ENCODE assay signal across 24 mouse cellular contexts in genomic region chr8:115005021-115005420, GRCm38 (mm10).
A peak's percentile ranks its signal among the peaks of the same experiment; 100 is the strongest.
DNase-seq lines count a peak whose midpoint lies in the region; ATAC-seq and TF ChIP-seq lines count a peak whose summit lies in the region.
"Had no signal": no experiment of that assay in that cellular context is flagged by ENCODE, and none has a peak within 500 bp of the region (broad histone marks: within the 10 kb centered on the region; RNA-seq: fewer than 3 reads in every experiment).

No protein-coding gene starts in this region.

- H3K4me3 ChIP-seq in lung, embryonic 15.5 days, result no peak overlapping the region
- no peak overlapping the region for H3K4me3 ChIP-seq in lung, postnatal 0 days (ENCODE audit: low read depth, low read length)
- no peak overlapping the region for H3K4me3 ChIP-seq in intestine, embryonic 16.5 days (ENCODE audit: low read length)
- H3K4me3 ChIP-seq in hindbrain, embryonic 10.5 days, result no peak overlapping the region
- H3K4me3 ChIP-seq: embryonic facial prominence, embryonic 15.5 days; erythroblast, embryonic 14.5 days; forebrain, embryonic 10.5 days; forebrain, embryonic 15.5 days; heart, embryonic 13.5 days; hindbrain, embryonic 12.5 days had no signal

- H3K9me3 ChIP-seq in lung, embryonic 15.5 days, result no peaks in the 10 kb centered on the region
- H3K9me3 ChIP-seq in lung, postnatal 0 days (ENCODE audit: low read length), result no peaks in the 10 kb centered on the region
- no peaks in the 10 kb centered on the region for H3K9me3 ChIP-seq in intestine, embryonic 16.5 days (ENCODE audit: control insufficient read depth, low read length)
- no peaks in the 10 kb centered on the region for H3K9me3 ChIP-seq in hindbrain, embryonic 10.5 days
- H3K9me3 ChIP-seq: embryonic facial prominence, embryonic 15.5 days; forebrain, embryonic 10.5 days; forebrain, embryonic 15.5 days; hindbrain, embryonic 12.5 days had no signal

- no peaks in the 10 kb centered on the region for H3K36me3 ChIP-seq in lung, embryonic 15.5 days
- no peaks in the 10 kb centered on the region for H3K36me3 ChIP-seq in lung, postnatal 0 days (ENCODE audit: insufficient read depth, low read length)
- no peaks in the 10 kb centered on the region for H3K36me3 ChIP-seq in intestine, embryonic 16.5 days (ENCODE audit: control insufficient read depth, insufficient read depth, low read length)
- no peaks in the 10 kb centered on the region for H3K36me3 ChIP-seq in hindbrain, embryonic 10.5 days
- H3K36me3 ChIP-seq: embryonic facial prominence, embryonic 15.5 days; forebrain, embryonic 10.5 days; forebrain, embryonic 15.5 days; heart, embryonic 13.5 days; hindbrain, embryonic 12.5 days had no signal

- WGBS in lung, embryonic 15.5 days, result 47% methylated on average over 3 of the region's 3 CpGs
- WGBS in lung, postnatal 0 days, result 65% methylated on average over 3 of the region's 3 CpGs
- WGBS in intestine, embryonic 16.5 days, result 79% methylated on average over 3 of the region's 3 CpGs
- WGBS in hindbrain, embryonic 10.5 days, result 87% methylated on average over 3 of the region's 3 CpGs

- no peak for TF ChIP-seq CTCF in lung, postnatal 0 days (IDR thresholded peaks at IDR 0.05)

- H3K27me3 ChIP-seq in lung, embryonic 15.5 days, result no peaks in the 10 kb centered on the region
- no peaks in the 10 kb centered on the region for H3K27me3 ChIP-seq in lung, postnatal 0 days (replicated peaks; ENCODE audit: insufficient read depth, low read length)
- H3K27me3 ChIP-seq in intestine, embryonic 16.5 days (replicated peaks; ENCODE audit: control insufficient read depth, insufficient read depth, low read length), result no peaks in the 10 kb centered on the region
- H3K27me3 ChIP-seq in hindbrain, embryonic 10.5 days (ENCODE audit: insufficient read depth, poor library complexity, severe bottlenecking), result peaks cover 27% of the 10 kb centered on the region; the same call in 1 of the 2 replicates
- H3K27me3 ChIP-seq: embryonic facial prominence, embryonic 15.5 days; heart, embryonic 13.5 days; Patski had no signal

- peak; percentile 67 for DNase-seq in adrenal gland, adult 2 months
- no peak for DNase-seq in adrenal gland, postnatal 4 days (ENCODE audit: low spot score in 2 of 2)
- DNase-seq in lung, postnatal 0 days (ENCODE audit: low spot score), result no peak
- peak; percentile 12 for DNase-seq in Muller cell, postnatal 12 days (ENCODE audit: inconsistent ontology term)
- DNase-seq in adrenal gland, postnatal 14 days, result peak; percentile 44
- no peak for DNase-seq in hindbrain, embryonic 10.5 days (ENCODE audit: low spot score)
- DNase-seq: cerebellum, adult 18-20 months; cerebellum, adult 9-11 months; embryo, embryonic 11 days; gastrocnemius, postnatal 36 days; heart, adult 11 months; heart, postnatal 36 days had no signal

- no peak overlapping the region for H3K4me2 ChIP-seq in lung, embryonic 15.5 days
- H3K4me2 ChIP-seq in lung, postnatal 0 days (replicated peaks; ENCODE audit: low read depth, low read length), result no peak overlapping the region
- no peak overlapping the region for H3K4me2 ChIP-seq in intestine, embryonic 16.5 days (ENCODE audit: low read depth, low read length)
- H3K4me2 ChIP-seq: embryonic facial prominence, embryonic 15.5 days; forebrain, embryonic 15.5 days; heart, embryonic 13.5 days; hindbrain, embryonic 12.5 days had no signal

- no peak overlapping the region for H3K9ac ChIP-seq in lung, embryonic 15.5 days
- no peak overlapping the region for H3K9ac ChIP-seq in lung, postnatal 0 days (replicated peaks; ENCODE audit: low read depth)
- H3K9ac ChIP-seq in intestine, embryonic 16.5 days (ENCODE audit: low read depth, low read length), result no peak overlapping the region
- H3K9ac ChIP-seq: embryonic facial prominence, embryonic 15.5 days; forebrain, embryonic 15.5 days; heart, embryonic 13.5 days; hindbrain, embryonic 12.5 days had no signal

- H3K4me1 ChIP-seq in lung, embryonic 15.5 days, result peaks cover 38% of the 10 kb centered on the region
- peaks cover 12% of the 10 kb centered on the region; the same call in 1 of the 2 replicates for H3K4me1 ChIP-seq in lung, postnatal 0 days (ENCODE audit: insufficient read depth, low read depth, low read length)
- peaks cover 9% of the 10 kb centered on the region for H3K4me1 ChIP-seq in intestine, embryonic 16.5 days (ENCODE audit: control insufficient read depth, insufficient read depth, low read length)
- peaks cover 34% of the 10 kb centered on the region for H3K4me1 ChIP-seq in hindbrain, embryonic 10.5 days (replicated peaks)

- peak overlapping the region; percentile 45; the same call in 1 of the 2 replicates for H3K27ac ChIP-seq in lung, embryonic 15.5 days
- no peak overlapping the region for H3K27ac ChIP-seq in lung, postnatal 0 days (ENCODE audit: low read length)
- no peak overlapping the region for H3K27ac ChIP-seq in intestine, embryonic 16.5 days (ENCODE audit: low read length)
- H3K27ac ChIP-seq in hindbrain, embryonic 10.5 days, result no peak overlapping the region
- H3K27ac ChIP-seq: embryonic facial prominence, embryonic 15.5 days; forebrain, embryonic 15.5 days; heart, embryonic 13.5 days; hindbrain, embryonic 12.5 days had no signal

- no peak for ATAC-seq in lung, embryonic 15.5 days (ENCODE audit: borderline replicate concordance, extremely low read depth, low FRiP score, low TSS enrichment)
- no peak for ATAC-seq in lung, postnatal 0 days
- no peak for ATAC-seq in intestine, embryonic 16.5 days
- ATAC-seq: activated CD4-positive, CD25-positive, alpha-beta regulatory T cell, adult 4 months; forebrain, embryonic 15.5 days; hindbrain, embryonic 16.5 days; inflammation-experienced regulatory T-cells, adult 6 months; Patski had no signal

- TF ChIP-seq EP300 in lung, postnatal 0 days (IDR thresholded peaks at IDR 0.05), result no peak

Comparison
In these comparisons a context has a peak if more than half of its experiments do, and no peak if none do; other contexts are left out.
1. DNase-seq: peak in adrenal gland, adult 2 months (single experiment), Muller cell, postnatal 12 days (single experiment) and adrenal gland, postnatal 14 days (single experiment); none in adrenal gland, postnatal 4 days (0 of 2), lung, postnatal 0 days (single experiment) and hindbrain, embryonic 10.5 days (single experiment).